Mouse (Mus musculus) CH12.LX (cell line): ENCODE measurements around the gene Mvk.

ENCODE experiments used
- CTCF ChIP-seq, 2 experiments: IDR thresholded peaks in 1 of 2; conservative IDR thresholded peaks in 1 of 2; 2 replicates each; pipeline ENCODE4 v1.5.1; 2011 to 2012; ENCODE audit warnings: low read depth in 2 of 2, low read length in 2 of 2, improper control_type of control experiment in 1 of 2, inconsistent platforms in 1 of 2, mild to moderate bottlenecking in 1 of 2, moderate library complexity in 1 of 2
- E2F4 ChIP-seq: IDR thresholded peaks from 2 replicates; pipeline ENCODE4 v1.6.1; 2011; ENCODE audit warnings: low read depth, low read length, improper control_type of control experiment; ENCODE audit not compliant: insufficient replicate concordance
- HCFC1 ChIP-seq: IDR thresholded peaks from 2 replicates; pipeline ENCODE4 v1.6.1; 2012; ENCODE audit warnings: low read depth, mild to moderate bottlenecking, inconsistent platforms, low read length, improper control_type of control experiment
- POLR2A ChIP-seq: IDR thresholded peaks from 2 replicates; pipeline ENCODE4 v1.6.1; 2011; ENCODE audit warnings: low read depth, mild to moderate bottlenecking, improper control_type of control experiment, low read length

DNA sequence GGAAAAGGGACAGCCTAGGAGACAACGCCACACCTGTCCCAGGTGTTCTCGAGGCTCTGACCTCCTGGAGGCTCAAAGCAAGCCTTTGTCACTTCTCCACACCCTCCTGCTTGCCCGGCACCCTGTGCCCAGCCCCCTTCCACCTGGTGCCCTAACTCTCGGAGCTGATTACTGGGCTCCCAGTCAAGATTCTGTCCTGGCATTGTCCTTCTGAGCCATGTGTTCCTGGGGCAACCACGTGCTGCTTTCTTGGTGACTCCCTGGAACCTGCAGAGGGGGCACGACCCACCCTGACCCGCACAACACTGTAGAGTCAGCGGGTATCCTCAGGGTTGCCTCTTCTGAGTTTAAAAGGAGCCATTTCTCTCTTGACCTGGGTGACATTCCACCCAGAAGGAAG lies 9.7 kb upstream of the Mvk start:
- no peak for TF ChIP-seq E2F4
- TF ChIP-seq POLR2A = no peak
- no peak for TF ChIP-seq CTCF (conservative IDR thresholded peaks at IDR 0.05 in 1 of 2, IDR thresholded peaks at IDR 0.05 in 1 of 2; ENCODE audit: low read depth in 2 of 2, low read length in 2 of 2)
- no peak for TF ChIP-seq HCFC1
